Mouse (Mus musculus) ES-Bruce4 (cell line): ENCODE measurements around the gene Fbxo30.
"Not testable (repeated sequence)": the region's sequence is repeated elsewhere in the genome, so short reads cannot be mapped to it uniquely, and the experiment has no call there.

ENCODE experiments used
- CTCF ChIP-seq: IDR thresholded peaks from one replicate; pipeline ENCODE4 v1.8.1; 2011; ENCODE audit warnings: low read depth, low read length
- POLR2A ChIP-seq: IDR thresholded peaks from one replicate; pipeline ENCODE4 v1.8.1; 2011; ENCODE audit warnings: low read length; ENCODE audit not compliant: insufficient read depth

DNA sequence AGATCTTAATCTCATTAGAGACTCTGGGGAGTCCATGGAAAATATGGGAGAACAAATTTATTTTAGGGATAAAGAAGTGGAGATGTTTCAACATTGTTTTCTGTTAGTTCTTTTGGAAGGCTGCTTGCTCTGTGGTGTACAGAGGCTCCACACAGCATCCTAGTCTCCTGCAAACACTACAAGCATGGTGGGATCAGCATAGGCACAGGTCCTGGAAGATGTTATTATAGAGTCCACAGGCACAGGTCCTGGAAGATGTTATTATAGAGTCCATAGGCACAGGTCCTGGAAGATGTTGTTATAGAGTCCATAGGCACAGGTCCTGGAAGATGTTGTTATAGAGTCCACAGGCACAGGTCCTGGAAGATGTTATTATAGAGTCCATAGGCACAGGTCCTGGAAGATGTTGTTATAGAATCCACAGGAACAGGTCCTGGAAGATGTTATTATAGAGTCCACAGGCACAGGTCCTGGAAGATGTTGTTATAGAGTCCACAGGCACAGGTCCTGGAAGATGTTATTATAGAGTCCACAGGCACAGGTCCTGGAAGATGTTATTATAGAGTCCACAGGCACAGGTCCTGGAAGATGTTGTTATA, 36.8 kb downstream of the Fbxo30 start:
- TF ChIP-seq POLR2A, CTCF: not testable (repeated sequence)
